Mouse (Mus musculus) lung, postnatal 0 days (tissue): ENCODE results near the gene Atp2a1.

ENCODE experiments used
- CTCF ChIP-seq: IDR thresholded peaks from 2 replicates; pipeline ENCODE4 v1.5.1; 2016; ENCODE audit warnings: antibody characterized with exemption, mild to moderate bottlenecking
- EP300 ChIP-seq: IDR thresholded peaks from 2 replicates; pipeline ENCODE4 v1.6.1; 2016; ENCODE audit warnings: antibody characterized with exemption, mild to moderate bottlenecking, control low read depth

- TF ChIP-seq CTCF (no peak), EP300 (no peak)
Measured at GRCm38 (mm10) chr7:126460623-126461399, 2.1 kb downstream of the Atp2a1 start.
